Mouse (Mus musculus) ES-E14 (cell line): ENCODE results near the gene Cfap97d1. TPM values are rescaled to one million over a fixed set of nuclear protein-coding genes. Genes with fewer than 3 reads are reported as not detected.

Experiments
- DNase-seq: peaks from one replicate; pipeline ENCODE4 v3.0.0-alpha.2; 2013; ENCODE audit warnings: low read depth, low spot score
- H3K27ac ChIP-seq: 2 replicates; pipeline ENCODE4 v1.5.1; 2012; ENCODE audit warnings: low read depth, mild to moderate bottlenecking, low read length, moderate library complexity, mixed read lengths; ENCODE audit not compliant: poor library complexity, insufficient read depth, severe bottlenecking
- H3K36me3 ChIP-seq: 2 replicates; pipeline ENCODE4 v1.6.1; 2012; ENCODE audit warnings: mild to moderate bottlenecking, low read length, moderate library complexity, mixed read lengths; ENCODE audit not compliant: control insufficient read depth, poor library complexity, insufficient read depth, severe bottlenecking
- H3K4me1 ChIP-seq, 2 experiments: fragments of 150-350 bp in 1 of 2; sonication (generic) in 1 of 2; 2 replicates each; pipeline ENCODE4 v1.6.1; 2012; ENCODE audit warnings: low read length in 2 of 2, mild to moderate bottlenecking in 1 of 2, mixed read lengths in 1 of 2; ENCODE audit not compliant: control insufficient read depth in 2 of 2, insufficient read depth in 2 of 2, poor library complexity in 1 of 2
- H3K4me3 ChIP-seq, 2 experiments: fragments of 150-350 bp in 1 of 2; sonication (generic) in 1 of 2; 2 replicates each; pipeline ENCODE4 v1.5.1; 2012; ENCODE audit warnings: low read length in 2 of 2, low read depth in 1 of 2, mild to moderate bottlenecking in 1 of 2, mixed read lengths in 1 of 2; ENCODE audit not compliant: insufficient read depth in 1 of 2, poor library complexity in 1 of 2, severe bottlenecking in 1 of 2
- H3K9ac ChIP-seq: 2 replicates; pipeline ENCODE4 v1.6.1; 2012; ENCODE audit warnings: low read depth, mild to moderate bottlenecking, low read length, mixed read lengths; ENCODE audit not compliant: poor library complexity, insufficient read depth, severe bottlenecking
- H3K9me3 ChIP-seq: fragments of 150-350 bp; sonication (generic); 2 replicates; pipeline ENCODE4 v1.6.1; 2012; ENCODE audit warnings: low read depth, mild to moderate bottlenecking, low read length; ENCODE audit not compliant: control insufficient read depth, insufficient read depth
- CHD2 ChIP-seq: IDR thresholded peaks from 2 replicates; pipeline ENCODE4 v1.6.1; 2014; ENCODE audit warnings: mild to moderate bottlenecking, low read depth, low read length, inconsistent platforms
- HCFC1 ChIP-seq: IDR thresholded peaks from 2 replicates; pipeline ENCODE4 v1.6.1; 2012; ENCODE audit warnings: low read length, inconsistent platforms, borderline replicate concordance; ENCODE audit not compliant: insufficient read depth
- MAFK ChIP-seq: IDR thresholded peaks from 2 replicates; pipeline ENCODE4 v1.6.1; 2014; ENCODE audit warnings: mild to moderate bottlenecking, low read depth, low read length, inconsistent platforms; ENCODE audit not compliant: insufficient read depth
- ZC3H11A ChIP-seq: IDR thresholded peaks from 2 replicates; pipeline ENCODE4 v1.6.1; 2012; ENCODE audit warnings: low read depth, mild to moderate bottlenecking, inconsistent platforms, low read length, borderline replicate concordance
- ZNF384 ChIP-seq: IDR thresholded peaks from 2 replicates; pipeline ENCODE4 v1.6.1; 2012; ENCODE audit warnings: low read depth, low read length, inconsistent platforms
- in situ Hi-C, 2 experiments: fragments of 600-800 bp; cut with MboI; formaldehyde crosslinking; loops; one replicate each; pipeline ENCODE4 v1.15.1; 2025; ENCODE audit warnings: low sequenced_read_pairs in 2 of 2, inconsistent platforms in 1 of 2; ENCODE audit not compliant: unreplicated experiment in 2 of 2
- total RNA-seq: library from RNA; depleted of rRNA; stranded (reverse); fragments of 300-350 nt; gene quantifications from 2 replicates; pipeline ENCODE4 v1.2.3, GENCODE M21; 2012

Cfap97d1 gene
- total RNA-seq, 1 experiment = not detected

DNA sequence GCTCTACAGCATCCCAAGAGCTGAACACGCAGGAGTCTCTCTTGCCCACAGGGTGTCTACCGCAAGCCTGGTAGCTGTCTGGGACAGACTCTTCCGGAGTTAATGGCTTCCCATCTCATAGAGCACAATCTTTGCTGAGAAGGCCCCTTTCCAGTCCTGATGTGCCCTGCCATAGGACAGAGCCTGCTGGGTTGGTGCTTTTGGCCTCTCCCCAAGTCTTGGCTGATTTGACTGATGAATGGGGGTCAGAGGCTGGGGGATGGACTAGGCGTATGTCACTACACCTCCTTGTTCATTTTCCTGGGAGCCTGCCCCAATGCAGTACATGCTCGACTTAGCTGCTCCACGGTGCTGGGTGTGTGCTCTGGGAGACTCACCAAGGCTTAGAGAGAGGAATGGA, 53.7 kb downstream of the Cfap97d1 start:
- Histone ChIP-seq H3K9ac (no peak overlapping the region), H3K9me3 (no peaks in the 10 kb centered on the region), H3K27ac (no peak overlapping the region), H3K36me3 (no peaks in the 10 kb centered on the region), H3K4me3 (no peak overlapping the region), H3K4me1 (no peaks in the 10 kb centered on the region; a peak in 1 of 4 replicates)
- DNase-seq = no peak
- in situ Hi-C loops = no loop called here
- TF ChIP-seq ZC3H11A (no peak), CHD2 (no peak), MAFK (no peak), ZNF384 (no peak)

DNA sequence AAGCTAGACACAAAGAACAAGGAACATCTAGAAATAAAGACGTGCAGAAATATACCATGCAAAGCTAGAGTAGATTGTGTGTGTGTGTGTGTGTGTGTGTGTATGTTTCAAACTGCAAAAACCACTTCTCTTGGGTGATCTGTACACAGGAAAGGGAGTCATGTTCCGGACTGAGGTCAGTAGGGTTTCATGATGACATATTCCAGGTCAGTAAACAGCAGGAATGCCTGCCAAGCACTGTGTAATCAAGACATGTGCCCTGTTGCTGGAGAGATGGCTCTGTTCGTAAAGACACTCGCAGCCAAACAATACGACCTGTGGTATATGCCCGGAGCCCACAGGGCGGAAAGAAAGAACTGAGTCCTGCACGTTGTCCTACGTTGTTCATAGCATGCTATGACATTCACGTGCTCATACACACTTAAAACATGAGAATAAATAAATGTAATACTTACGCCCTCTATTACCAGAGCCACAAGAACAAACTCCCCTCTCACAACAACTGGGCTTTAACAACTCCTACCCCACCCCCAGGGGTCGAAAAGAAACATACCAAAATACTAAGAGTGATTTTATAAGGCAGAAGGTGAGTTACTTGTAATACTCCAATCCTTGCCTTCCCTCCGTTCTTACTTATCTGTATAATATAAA, 55.5 kb downstream of the Cfap97d1 start:
- H3K36me3 ChIP-seq = no peaks in the 10 kb centered on the region
- DNase-seq = no peak
- no peak overlapping the region for H3K9ac ChIP-seq
- H3K9me3 ChIP-seq = no peaks in the 10 kb centered on the region
- H3K4me1 ChIP-seq = no peaks in the 10 kb centered on the region; a peak in 1 of 4 replicates
- no peak overlapping the region for H3K27ac ChIP-seq
- TF ChIP-seq HCFC1 (no peak), MAFK (no peak)
- no peak overlapping the region for H3K4me3 ChIP-seq
- in situ Hi-C loops = no loop called here

DNA sequence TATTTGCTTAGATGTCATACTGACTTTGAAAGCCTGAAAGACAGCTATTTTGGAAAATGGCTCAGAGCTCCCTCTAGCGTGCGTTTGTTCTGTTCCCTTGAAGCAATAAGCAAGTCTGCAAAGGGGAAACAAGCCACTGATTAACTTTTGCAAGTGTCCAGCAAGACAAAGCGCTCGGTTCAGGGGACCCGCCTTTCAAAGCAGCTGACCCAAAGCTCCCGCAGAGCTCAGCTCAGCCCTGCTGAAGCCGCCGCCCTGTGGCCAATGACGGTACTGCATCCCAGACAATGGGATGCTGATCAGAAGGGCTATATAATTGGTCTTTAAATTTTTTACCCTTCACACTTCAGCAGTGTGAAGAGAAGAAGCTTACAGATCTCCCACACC, 56.1 kb downstream of the Cfap97d1 start:
- Histone ChIP-seq H3K9ac (no peak overlapping the region), H3K4me3 (no peak overlapping the region), H3K4me1 (no peaks in the 10 kb centered on the region; a peak in 1 of 4 replicates), H3K27ac (no peak overlapping the region), H3K36me3 (no peaks in the 10 kb centered on the region), H3K9me3 (no peaks in the 10 kb centered on the region)
- DNase-seq = peak; percentile 93
- in situ Hi-C loops = no loop called here
- TF ChIP-seq ZC3H11A (no peak; the same call in 1 of the 2 replicates), ZNF384 (no peak), HCFC1 (no peak), CHD2 (no peak), MAFK (no peak)

DNA sequence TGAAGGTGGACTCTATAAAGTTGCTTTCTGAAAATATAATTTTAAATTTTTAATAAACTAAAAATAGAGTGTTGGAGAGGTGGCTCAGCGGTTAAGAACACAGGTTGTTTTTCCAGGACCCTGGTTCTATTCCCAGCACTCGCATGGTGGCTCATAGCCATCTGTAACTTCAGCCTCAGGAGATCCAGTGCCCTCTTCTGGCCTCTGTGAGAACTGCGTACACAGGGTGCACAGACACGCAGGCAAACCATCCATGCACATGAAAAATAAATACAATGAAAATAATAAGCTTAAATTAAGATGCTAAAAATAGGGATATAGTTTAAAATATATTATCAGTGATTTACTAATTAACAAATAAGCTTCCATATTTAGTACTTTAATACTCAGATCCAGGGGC, 56.6 kb downstream of the Cfap97d1 start:
- DNase-seq = no peak
- H3K4me3 ChIP-seq = no peak overlapping the region
- H3K9ac ChIP-seq = no peak overlapping the region
- TF ChIP-seq ZNF384 = no peak
- TF ChIP-seq HCFC1 = no peak
- TF ChIP-seq ZC3H11A = no peak
- no peak for TF ChIP-seq CHD2
- no peak for TF ChIP-seq MAFK
- in situ Hi-C loops = no loop called here
- no peaks in the 10 kb centered on the region; a peak in 1 of 4 replicates for H3K4me1 ChIP-seq
- no peaks in the 10 kb centered on the region for H3K36me3 ChIP-seq
- no peaks in the 10 kb centered on the region for H3K9me3 ChIP-seq
- no peak overlapping the region for H3K27ac ChIP-seq

DNA sequence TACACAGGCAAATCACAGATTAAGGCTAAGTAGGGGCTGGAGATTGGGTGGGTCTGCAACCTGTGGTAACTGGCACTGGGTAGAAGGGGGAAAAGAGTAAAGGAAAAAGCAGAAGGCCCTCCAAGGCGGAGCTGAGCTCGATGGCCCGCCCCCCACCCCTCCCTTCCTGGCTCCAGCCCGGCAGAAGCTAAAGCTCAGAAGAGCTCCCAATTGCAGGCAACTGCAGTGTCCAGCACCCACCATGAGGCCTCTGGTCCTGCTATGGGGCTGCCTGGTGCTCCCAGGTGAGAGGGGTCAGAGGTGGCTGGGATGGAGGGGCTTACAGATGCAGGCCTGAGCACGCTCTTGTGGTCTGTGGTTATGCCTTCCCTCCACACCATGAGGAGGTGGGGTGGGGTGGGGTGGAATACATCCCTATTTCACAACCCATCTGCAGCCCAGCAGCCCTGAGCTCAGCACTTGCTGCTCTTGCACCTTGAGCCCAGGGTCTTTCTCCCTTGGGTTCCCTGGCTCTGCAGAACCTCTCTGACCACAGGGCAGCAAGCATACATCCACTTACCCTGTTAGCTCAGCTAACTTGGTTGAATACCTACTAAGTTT, 57.4 kb downstream of the Cfap97d1 start, which contains the start of gene Cd300lg:
Gene Cd300lg (plus strand): TSS at position 160 of the 600 bp plus-strand sequence.
- H3K4me1 ChIP-seq = no peaks in the 10 kb centered on the region; a peak in 1 of 4 replicates
- no peaks in the 10 kb centered on the region for H3K9me3 ChIP-seq
- H3K4me3 ChIP-seq = no peak within 1 kb of the TSS
- in situ Hi-C loops = no loop called here
- no peak for DNase-seq
- no peak within 1 kb of the TSS for H3K9ac ChIP-seq
- H3K27ac ChIP-seq = no peak within 1 kb of the TSS
- no peaks in the 10 kb centered on the region for H3K36me3 ChIP-seq
- TF ChIP-seq HCFC1 (no peak), ZC3H11A (no peak), CHD2 (no peak), ZNF384 (no peak), MAFK (no peak)
